Mouse (Mus musculus): ENCODE results near the gene Cyp2b10. TPM values are rescaled to one million over a fixed set of nuclear protein-coding genes. Genes with fewer than 3 reads are reported as not detected.
"Not testable (repeated sequence)": the region's sequence is repeated elsewhere in the genome, so short reads cannot be mapped to it uniquely, and the experiment has no call there.

The Cyp2b10 gene
- total RNA-seq, 2 experiments from 2014 or later: not detected

DNA sequence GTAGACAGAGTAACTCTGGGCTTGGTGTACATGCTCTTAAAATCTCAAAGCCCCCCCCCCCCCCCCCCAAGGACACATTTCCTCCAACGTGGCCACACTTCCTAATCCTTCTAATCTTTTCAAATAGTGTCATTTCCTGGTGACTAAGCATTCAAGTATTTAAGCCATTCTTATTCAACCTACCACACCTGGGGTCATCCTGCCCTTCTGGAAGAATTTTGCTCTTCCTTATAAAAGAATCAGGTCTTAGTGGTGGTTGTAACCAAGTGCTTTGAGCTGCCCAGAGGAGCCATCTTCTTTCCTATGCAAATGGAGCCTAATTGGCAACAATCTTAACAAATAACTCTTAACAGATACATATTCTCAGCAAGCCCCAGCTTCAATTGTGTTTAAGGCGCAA lies 12.6 kb downstream of the Cyp2b10 start:
- no peak for ATAC-seq (ENCODE audit: poor library complexity, severe bottlenecking)

DNA sequence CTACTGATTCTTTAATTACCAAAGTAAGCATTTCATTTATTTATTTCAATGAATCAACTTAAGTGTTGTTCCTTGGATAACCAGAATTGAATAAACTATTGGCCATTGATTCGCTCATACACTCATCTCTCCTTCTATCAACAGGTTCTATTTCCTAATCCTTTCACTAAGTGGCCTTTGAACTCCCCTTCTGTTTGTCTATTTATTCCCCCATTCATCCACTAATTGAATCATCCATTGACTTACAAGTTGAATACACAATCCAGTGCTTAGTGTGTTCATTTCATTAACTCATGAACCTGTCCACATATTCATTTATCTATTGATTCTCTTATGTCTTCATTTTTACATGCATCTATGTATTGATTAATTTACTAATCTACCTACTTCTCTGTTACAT lies 18.7 kb downstream of the Cyp2b10 start:
- ATAC-seq (ENCODE audit: poor library complexity, severe bottlenecking): no peak

DNA sequence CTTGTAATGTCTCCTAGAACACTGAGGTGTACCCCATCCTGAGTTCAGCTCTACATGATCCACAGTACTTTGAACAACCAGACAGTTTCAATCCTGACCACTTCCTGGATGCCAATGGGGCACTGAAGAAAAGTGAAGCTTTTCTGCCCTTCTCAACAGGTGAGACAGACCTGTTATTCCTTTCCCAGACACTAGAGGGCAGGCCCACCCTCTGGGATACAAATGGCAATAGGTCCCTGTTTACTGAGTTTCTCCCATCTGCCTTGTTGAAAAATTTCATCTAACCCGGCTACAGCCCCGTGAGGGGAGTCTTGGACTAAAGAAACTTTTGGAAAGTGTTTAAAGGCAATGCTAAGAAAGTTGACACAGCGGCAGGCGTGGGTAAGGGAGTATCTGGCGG lies 19.9 kb downstream of the Cyp2b10 start:
- not testable (repeated sequence) for ATAC-seq (ENCODE audit: poor library complexity, severe bottlenecking)

DNA sequence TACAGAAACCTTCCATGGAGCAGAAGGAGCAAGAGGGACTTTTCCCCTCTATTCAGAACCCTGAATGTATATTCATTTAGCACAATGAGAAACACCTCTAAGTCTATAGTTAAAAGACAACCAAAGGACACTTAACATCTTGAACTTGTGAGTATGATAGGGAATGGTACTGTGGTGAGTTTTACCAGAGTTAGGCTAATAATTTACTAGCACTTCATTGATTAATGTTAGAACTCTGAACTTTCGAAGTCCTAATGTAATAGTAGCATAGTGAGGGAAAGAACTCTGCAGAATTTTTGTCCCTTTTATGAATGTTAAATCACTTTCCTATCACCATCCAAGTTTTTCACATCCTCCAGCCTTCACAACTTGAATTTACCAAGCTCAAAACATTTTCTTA lies 22.0 kb downstream of the Cyp2b10 start:
- ATAC-seq (ENCODE audit: poor library complexity, severe bottlenecking): no peak

DNA sequence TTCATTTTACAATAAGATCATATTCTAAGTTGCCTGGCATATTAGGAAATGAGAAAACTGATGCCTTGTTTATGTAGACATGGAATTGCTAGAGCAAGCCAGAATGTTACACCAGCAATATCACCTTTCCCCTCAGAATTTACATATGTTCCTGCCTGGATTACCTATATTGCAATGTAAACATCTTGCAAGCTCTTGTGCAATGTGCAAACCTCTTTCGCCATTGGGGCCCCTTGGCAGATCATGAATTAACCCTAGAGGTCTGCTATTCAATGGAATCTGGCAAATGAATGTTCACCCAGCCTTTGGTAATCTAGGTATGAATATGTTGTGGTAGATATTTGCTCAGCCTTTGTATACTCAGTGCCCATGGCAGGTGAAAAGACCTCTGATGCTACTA lies 47.9 kb downstream of the Cyp2b10 start:
- ATAC-seq (ENCODE audit: poor library complexity, severe bottlenecking): no peak

Other genes with a start within 250 kb of the Cyp2b10 start
- gene Bckdha, start 238.6 kb upstream of the Cyp2b10 start, total RNA-seq (2015): 40.4 TPM in 2 replicates
- gene Bckdha, start 238.6 kb upstream of the Cyp2b10 start, total RNA-seq (2017): 39.9 and 50.1 TPM in 2 replicates
- gene Exosc5, start 238.5 kb upstream of the Cyp2b10 start, total RNA-seq (2015): 31.5 and 33.7 TPM in 2 replicates
- 19.4 and 20.9 TPM in 2 replicates for gene Exosc5, start 238.5 kb upstream of the Cyp2b10 start, total RNA-seq (2017)
- gene Tmem91, start 222.5 kb upstream of the Cyp2b10 start, total RNA-seq (2015): 0.68 and 0.91 TPM in 2 replicates
- not detected in 2 replicates for gene Tmem91, start 222.5 kb upstream of the Cyp2b10 start, total RNA-seq (2017)
- gene B9d2, start 216.8 kb upstream of the Cyp2b10 start, total RNA-seq (2015): 24.8 and 32.0 TPM in 2 replicates
- 26.7 and 44.6 TPM in 2 replicates for gene B9d2, start 216.8 kb upstream of the Cyp2b10 start, total RNA-seq (2017)
- 281 and 286 TPM in 2 replicates for gene Tgfb1, start 210.6 kb upstream of the Cyp2b10 start, total RNA-seq (2015)
- 42.2 and 47.4 TPM in 2 replicates for gene Tgfb1, start 210.6 kb upstream of the Cyp2b10 start, total RNA-seq (2017)
- gene Ccdc97, start 178.5 kb upstream of the Cyp2b10 start, total RNA-seq (2015): 30.5 and 30.9 TPM in 2 replicates
- gene Ccdc97, start 178.5 kb upstream of the Cyp2b10 start, total RNA-seq (2017): 18.3 and 22.9 TPM in 2 replicates
- 134 and 143 TPM in 2 replicates for gene Hnrnpul1, start 142.9 kb upstream of the Cyp2b10 start, total RNA-seq (2015)
- gene Hnrnpul1, start 142.9 kb upstream of the Cyp2b10 start, total RNA-seq (2017): 121 and 148 TPM in 2 replicates
- 7.7 and 8.0 TPM in 2 replicates for gene Axl, start 108.9 kb upstream of the Cyp2b10 start, total RNA-seq (2015)
- gene Axl, start 108.9 kb upstream of the Cyp2b10 start, total RNA-seq (2017): 5.7 and 7.6 TPM in 2 replicates
- 0.21 TPM in 1 of 2 replicates, not detected in the other for gene Cyp2s1, start 80.7 kb upstream of the Cyp2b10 start, total RNA-seq (2015)
- not detected in 2 replicates for gene Cyp2s1, start 80.7 kb upstream of the Cyp2b10 start, total RNA-seq (2017)
- gene Cyp2b13, start 163.9 kb downstream of the Cyp2b10 start, total RNA-seq (2015): not detected in 2 replicates
- not detected in 2 replicates for gene Cyp2b13, start 163.9 kb downstream of the Cyp2b10 start, total RNA-seq (2017)

Measured in megakaryocyte, adult 5-6 weeks (primary cell).